Mouse (Mus musculus) ES-Bruce4 (cell line): ENCODE measurements at regions not wholly inside any gene's neighbourhood (a gene's known extent, or its start where the extent isn't known, plus 50 kb on each side); places are given as distances from the start of the nearest gene placed in this dataset.

Experiments used
- CTCF ChIP-seq: IDR thresholded peaks from one replicate; pipeline ENCODE4 v1.8.1; 2011; ENCODE audit warnings: low read depth, low read length
- EP300 ChIP-seq: IDR thresholded peaks from 2 replicates; pipeline ENCODE4 v1.6.1; 2011; ENCODE audit warnings: low read depth, low read length; ENCODE audit not compliant: insufficient read depth
- POLR2A ChIP-seq: IDR thresholded peaks from one replicate; pipeline ENCODE4 v1.8.1; 2011; ENCODE audit warnings: low read length; ENCODE audit not compliant: insufficient read depth

GRCm38 (mm10) chr13:35243946-35244345 lies 217.1 kb upstream of the Eci2 start:
- no peak for TF ChIP-seq POLR2A
- TF ChIP-seq EP300, result no peak
- TF ChIP-seq CTCF, result no peak
